Mouse (Mus musculus): ENCODE data around the gene Alox8. TPM values are rescaled to one million over a fixed set of nuclear protein-coding genes. Genes with fewer than 3 reads are reported as not detected.

Alox8 gene
- polyA plus RNA-seq, 1 experiment from 2014 or later: 0.15 TPM

- H3K27me3 ChIP-seq (replicated peaks; ENCODE audit: control insufficient read depth, insufficient read depth, low read length): no peaks in the 10 kb centered on the region
- H3K9ac ChIP-seq (ENCODE audit: low read length): no peak overlapping the region
- 0 out of 2 replicates have a peak, but pooled peaks cover 4% of the 10 kb centered on the region for H3K4me1 ChIP-seq (replicated peaks; ENCODE audit: control insufficient read depth, insufficient read depth, low read length)
- no peak overlapping the region for H3K27ac ChIP-seq (ENCODE audit: low read depth)
- H3K4me2 ChIP-seq (ENCODE audit: low read length): no peak overlapping the region
- DNase-seq (ENCODE audit: low spot score): no peak
- H3K9me3 ChIP-seq (ENCODE audit: control insufficient read depth, low read length): no peaks in the 10 kb centered on the region
- 91% methylated on average over 5 of the region's 5 CpGs for WGBS
- no peak for ATAC-seq (replicated peaks; ENCODE audit: low FRiP score, low TSS enrichment, low read depth)
- H3K36me3 ChIP-seq (ENCODE audit: control insufficient read depth, insufficient read depth, low read length): no peaks in the 10 kb centered on the region
- no peak overlapping the region for H3K4me3 ChIP-seq (ENCODE audit: low read depth, low read length)
These were observed 49.1 kb downstream of the Alox8 start for GRCm38 (mm10) chr11:69148451-69148960.

- no peaks in the 10 kb centered on the region for H3K36me3 ChIP-seq (ENCODE audit: control insufficient read depth, insufficient read depth, low read length)
- DNase-seq (ENCODE audit: low spot score) (no peak), ATAC-seq (replicated peaks; ENCODE audit: low FRiP score, low TSS enrichment, low read depth) (no peak)
- H3K9ac ChIP-seq (ENCODE audit: low read length): no peak overlapping the region
- H3K4me3 ChIP-seq (ENCODE audit: low read depth, low read length): no peak overlapping the region
- H3K27ac ChIP-seq (ENCODE audit: low read depth): no peak overlapping the region
- H3K27me3 ChIP-seq (replicated peaks; ENCODE audit: control insufficient read depth, insufficient read depth, low read length): no peaks in the 10 kb centered on the region
- no peaks in the 10 kb centered on the region for H3K9me3 ChIP-seq (ENCODE audit: control insufficient read depth, low read length)
- 0 out of 2 replicates have a peak, but pooled peaks cover 4% of the 10 kb centered on the region for H3K4me1 ChIP-seq (replicated peaks; ENCODE audit: control insufficient read depth, insufficient read depth, low read length)
- H3K4me2 ChIP-seq (ENCODE audit: low read length): no peak overlapping the region
- 81% methylated on average over 7 of the region's 7 CpGs for WGBS
These were observed 50.1 kb downstream of the Alox8 start for GRCm38 (mm10) chr11:69147546-69147945.

- no peak for ATAC-seq (replicated peaks; ENCODE audit: low FRiP score, low TSS enrichment, low read depth)
- Histone ChIP-seq H3K4me1 (replicated peaks; ENCODE audit: control insufficient read depth, insufficient read depth, low read length) (0 out of 2 replicates have a peak, but pooled peaks cover 4% of the 10 kb centered on the region), H3K27ac (ENCODE audit: low read depth) (no peak overlapping the region), H3K4me2 (ENCODE audit: low read length) (no peak overlapping the region), H3K9ac (ENCODE audit: low read length) (no peak overlapping the region), H3K27me3 (replicated peaks; ENCODE audit: control insufficient read depth, insufficient read depth, low read length) (no peaks in the 10 kb centered on the region), H3K36me3 (ENCODE audit: control insufficient read depth, insufficient read depth, low read length) (no peaks in the 10 kb centered on the region), H3K9me3 (ENCODE audit: control insufficient read depth, low read length) (no peaks in the 10 kb centered on the region), H3K4me3 (ENCODE audit: low read depth, low read length) (no peak overlapping the region)
- 90% methylated on average over 6 of the region's 6 CpGs for WGBS
- DNase-seq (ENCODE audit: low spot score): no peak
These were observed 62.3 kb downstream of the Alox8 start for GRCm38 (mm10) chr11:69135361-69135760.

GRCm38 (mm10) chr11:69134622-69134968, 63.0 kb downstream of the Alox8 start:
- peak; percentile 50 for ATAC-seq (replicated peaks; ENCODE audit: low FRiP score, low TSS enrichment, low read depth)

More at GRCm38 (mm10) chr11:69134622-69134968, 63.0 kb downstream of the Alox8 start:
- Histone ChIP-seq H3K9ac (ENCODE audit: low read length) (peak overlapping the region; percentile 37; the same call in 1 of the 2 replicates), H3K4me1 (replicated peaks; ENCODE audit: control insufficient read depth, insufficient read depth, low read length) (0 out of 2 replicates have a peak, but pooled peaks cover 4% of the 10 kb centered on the region), H3K9me3 (ENCODE audit: control insufficient read depth, low read length) (no peaks in the 10 kb centered on the region), H3K4me3 (ENCODE audit: low read depth, low read length) (peak overlapping the region; percentile 45), H3K27ac (ENCODE audit: low read depth) (no peak overlapping the region), H3K27me3 (replicated peaks; ENCODE audit: control insufficient read depth, insufficient read depth, low read length) (no peaks in the 10 kb centered on the region), H3K36me3 (ENCODE audit: control insufficient read depth, insufficient read depth, low read length) (no peaks in the 10 kb centered on the region), H3K4me2 (ENCODE audit: low read length) (peak overlapping the region; percentile 82)
- DNase-seq (ENCODE audit: low spot score): no peak
- 25% methylated on average over 8 of the region's 8 CpGs for WGBS

Other genes with a start within 250 kb of the Alox8 start
- 9.6 and 9.9 TPM in 2 replicates for gene Arhgef15, start 240.4 kb downstream of the Alox8 start, polyA plus RNA-seq (2014; fragmentation: Nextera tagmentation; extraction: Ambion mirVana)
- gene Slc25a35, start 229.7 kb downstream of the Alox8 start, polyA plus RNA-seq (2014; fragmentation: Nextera tagmentation; extraction: Ambion mirVana): 3.0 and 3.2 TPM in 2 replicates
- 67.3 and 72.7 TPM in 2 replicates for gene Rangrf, start 222.7 kb downstream of the Alox8 start, polyA plus RNA-seq (2014; fragmentation: Nextera tagmentation; extraction: Ambion mirVana)
- gene Pfas, start 189.4 kb downstream of the Alox8 start, polyA plus RNA-seq (2014; fragmentation: Nextera tagmentation; extraction: Ambion mirVana): 32.9 and 38.7 TPM in 2 replicates
- 46.6 and 53.1 TPM in 2 replicates for gene Ctc1, start 181.9 kb downstream of the Alox8 start, polyA plus RNA-seq (2014; fragmentation: Nextera tagmentation; extraction: Ambion mirVana)
- 150 and 170 TPM in 2 replicates for gene Aurkb, start 152.2 kb downstream of the Alox8 start, polyA plus RNA-seq (2014; fragmentation: Nextera tagmentation; extraction: Ambion mirVana)
- 8.8 TPM in 2 replicates for gene Borcs6, start 138.1 kb downstream of the Alox8 start, polyA plus RNA-seq (2014; fragmentation: Nextera tagmentation; extraction: Ambion mirVana)
- gene Tmem107, start 127.0 kb downstream of the Alox8 start, polyA plus RNA-seq (2014; fragmentation: Nextera tagmentation; extraction: Ambion mirVana): 50.1 and 58.9 TPM in 2 replicates
- 76.7 TPM in 2 replicates for gene Vamp2, start 109.4 kb downstream of the Alox8 start, polyA plus RNA-seq (2014; fragmentation: Nextera tagmentation; extraction: Ambion mirVana)
- 10.5 and 13.4 TPM in 2 replicates for gene Per1, start 102.6 kb downstream of the Alox8 start, polyA plus RNA-seq (2014; fragmentation: Nextera tagmentation; extraction: Ambion mirVana)
- gene Hes7, start 77.4 kb downstream of the Alox8 start, polyA plus RNA-seq (2014; fragmentation: Nextera tagmentation; extraction: Ambion mirVana): 0.28 and 0.32 TPM in 2 replicates
- 0.19 and 0.30 TPM in 2 replicates for gene 9130213A22Rik, start 75.3 kb downstream of the Alox8 start, polyA plus RNA-seq (2014; fragmentation: Nextera tagmentation; extraction: Ambion mirVana)
- 0.18 and 0.71 TPM in 2 replicates for gene Aloxe3, start 71.9 kb downstream of the Alox8 start, polyA plus RNA-seq (2014; fragmentation: Nextera tagmentation; extraction: Ambion mirVana)
- 0.12 and 0.28 TPM in 2 replicates for gene Alox12b, start 40.9 kb downstream of the Alox8 start, polyA plus RNA-seq (2014; fragmentation: Nextera tagmentation; extraction: Ambion mirVana)
- gene Gucy2e, start 39.2 kb upstream of the Alox8 start, polyA plus RNA-seq (2014; fragmentation: Nextera tagmentation; extraction: Ambion mirVana): 0.01 TPM in 1 of 2 replicates, not detected in the other
- gene Cntrob, start 125.9 kb upstream of the Alox8 start, polyA plus RNA-seq (2014; fragmentation: Nextera tagmentation; extraction: Ambion mirVana): 15.5 and 17.4 TPM in 2 replicates
- 155 and 160 TPM in 2 replicates for gene Trappc1, start 126.1 kb upstream of the Alox8 start, polyA plus RNA-seq (2014; fragmentation: Nextera tagmentation; extraction: Ambion mirVana)
- 2.8 and 3.2 TPM in 2 replicates for gene Kcnab3, start 128.4 kb upstream of the Alox8 start, polyA plus RNA-seq (2014; fragmentation: Nextera tagmentation; extraction: Ambion mirVana)
- gene Rnf227, start 142.6 kb upstream of the Alox8 start, polyA plus RNA-seq (2014; fragmentation: Nextera tagmentation; extraction: Ambion mirVana): 13.2 and 14.3 TPM in 2 replicates
- 52.4 and 62.3 TPM in 2 replicates for gene Chd3, start 171.6 kb upstream of the Alox8 start, polyA plus RNA-seq (2014; fragmentation: Nextera tagmentation; extraction: Ambion mirVana)
- 184 and 197 TPM in 2 replicates for gene Naa38, start 197.6 kb upstream of the Alox8 start, polyA plus RNA-seq (2014; fragmentation: Nextera tagmentation; extraction: Ambion mirVana)
- gene Cyb5d1, start 197.8 kb upstream of the Alox8 start, polyA plus RNA-seq (2014; fragmentation: Nextera tagmentation; extraction: Ambion mirVana): 23.3 and 23.8 TPM in 2 replicates
- gene Tmem88, start 200.4 kb upstream of the Alox8 start, polyA plus RNA-seq (2014; fragmentation: Nextera tagmentation; extraction: Ambion mirVana): 34.8 and 38.4 TPM in 2 replicates
- gene Kdm6b, start 215.8 kb upstream of the Alox8 start, polyA plus RNA-seq (2014; fragmentation: Nextera tagmentation; extraction: Ambion mirVana): 29.1 and 29.6 TPM in 2 replicates